Mouse (Mus musculus) megakaryocyte, embryonic 14.5 days (primary cell): ENCODE measurements around the gene Eln. TPM values are rescaled to one million over a fixed set of nuclear protein-coding genes. Genes with fewer than 3 reads are reported as not detected.

Experiments used
- H3K27me3 ChIP-seq: replicated peaks from 2 replicates; pipeline ENCODE3; 2012; ENCODE audit warnings: inconsistent platforms
- H3K36me3 ChIP-seq: replicated peaks from 2 replicates; pipeline ENCODE3; 2012; ENCODE audit warnings: low read length, inconsistent platforms, mixed read lengths
- H3K4me1 ChIP-seq: 2 replicates; pipeline ENCODE4 v1.6.1; 2012; ENCODE audit warnings: inconsistent platforms
- H3K4me3 ChIP-seq: replicated peaks from 2 replicates; pipeline ENCODE3; 2012; ENCODE audit warnings: moderate library complexity, mild to moderate bottlenecking, inconsistent platforms
- H3K9me3 ChIP-seq: 2 replicates; pipeline ENCODE4 v1.6.1; 2012; ENCODE audit warnings: inconsistent platforms
- FLI1 ChIP-seq: IDR thresholded peaks from 2 replicates; pipeline ENCODE4 v1.6.1; 2012; ENCODE audit warnings: low read length, inconsistent platforms, mixed read lengths
- GATA1 ChIP-seq: IDR thresholded peaks from 3 replicates; pipeline ENCODE4 v1.6.1; 2012; ENCODE audit warnings: mixed read lengths, low read length, inconsistent platforms, borderline replicate concordance
- polyA plus RNA-seq: library from polyadenylated mRNA; stranded (reverse); fragments of >175 nt; gene quantifications from 2 replicates; pipeline ENCODE4 v1.2.3, GENCODE M21; 2012; ENCODE audit warnings: low replicate concordance; ENCODE audit not compliant: insufficient read depth

Eln gene
- polyA plus RNA-seq, 1 experiment, result 0.19 TPM

GRCm38 (mm10) chr5:134771750-134772149, 24.6 kb upstream of the Eln start:
- Histone ChIP-seq H3K27me3 (peaks cover 23% of the 10 kb centered on the region), H3K9me3 (peaks cover 3% of the 10 kb centered on the region; the same call in 1 of the 2 replicates), H3K4me1 (peaks cover 12% of the 10 kb centered on the region), H3K36me3 (no peaks in the 10 kb centered on the region), H3K4me3 (no peak overlapping the region)
- TF ChIP-seq GATA1 (no peak), FLI1 (no peak)

DNA sequence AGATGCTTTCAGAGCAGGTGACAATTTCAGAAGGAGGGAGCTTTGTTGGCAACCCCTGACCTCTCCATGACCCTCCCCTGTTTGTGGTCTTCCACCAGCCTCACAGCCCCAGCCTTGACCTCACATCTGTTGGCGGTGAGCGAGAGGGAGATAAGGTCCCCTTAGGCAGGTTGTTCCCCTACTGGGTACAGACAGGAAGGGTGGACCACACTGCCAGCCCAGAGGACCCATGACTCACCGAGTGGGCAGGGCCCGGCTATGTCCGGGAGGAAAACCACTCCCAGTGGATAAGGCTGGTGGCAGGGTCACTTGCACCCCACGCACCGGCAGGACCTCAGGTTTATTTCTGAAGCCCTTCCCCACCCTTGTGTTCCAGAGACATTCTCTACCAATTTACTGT, 22.1 kb upstream of the Eln start:
- peaks cover 36% of the 10 kb centered on the region for H3K27me3 ChIP-seq
- H3K9me3 ChIP-seq, result peaks cover 3% of the 10 kb centered on the region; the same call in 1 of the 2 replicates
- H3K36me3 ChIP-seq, result no peaks in the 10 kb centered on the region
- peaks cover 12% of the 10 kb centered on the region for H3K4me1 ChIP-seq
- peak overlapping the region; percentile 2 for H3K4me3 ChIP-seq
- TF ChIP-seq GATA1, result no peak
- TF ChIP-seq FLI1, result no peak

GRCm38 (mm10) chr5:134765441-134765840, 18.3 kb upstream of the Eln start:
- Histone ChIP-seq H3K4me1 (peaks cover 12% of the 10 kb centered on the region), H3K9me3 (no peaks in the 10 kb centered on the region), H3K36me3 (no peaks in the 10 kb centered on the region), H3K27me3 (peaks cover 45% of the 10 kb centered on the region), H3K4me3 (no peak overlapping the region)
- TF ChIP-seq FLI1 (no peak), GATA1 (no peak)

- no peaks in the 10 kb centered on the region for H3K9me3 ChIP-seq
- H3K4me3 ChIP-seq, result no peak overlapping the region
- TF ChIP-seq FLI1, result no peak
- no peak for TF ChIP-seq GATA1
- H3K36me3 ChIP-seq, result no peaks in the 10 kb centered on the region
- no peaks in the 10 kb centered on the region; the same call in 1 of the 2 replicates for H3K4me1 ChIP-seq
- H3K27me3 ChIP-seq, result peaks cover 56% of the 10 kb centered on the region
Observed at GRCm38 (mm10) chr5:134763326-134763725, 16.2 kb upstream of the Eln start.

DNA sequence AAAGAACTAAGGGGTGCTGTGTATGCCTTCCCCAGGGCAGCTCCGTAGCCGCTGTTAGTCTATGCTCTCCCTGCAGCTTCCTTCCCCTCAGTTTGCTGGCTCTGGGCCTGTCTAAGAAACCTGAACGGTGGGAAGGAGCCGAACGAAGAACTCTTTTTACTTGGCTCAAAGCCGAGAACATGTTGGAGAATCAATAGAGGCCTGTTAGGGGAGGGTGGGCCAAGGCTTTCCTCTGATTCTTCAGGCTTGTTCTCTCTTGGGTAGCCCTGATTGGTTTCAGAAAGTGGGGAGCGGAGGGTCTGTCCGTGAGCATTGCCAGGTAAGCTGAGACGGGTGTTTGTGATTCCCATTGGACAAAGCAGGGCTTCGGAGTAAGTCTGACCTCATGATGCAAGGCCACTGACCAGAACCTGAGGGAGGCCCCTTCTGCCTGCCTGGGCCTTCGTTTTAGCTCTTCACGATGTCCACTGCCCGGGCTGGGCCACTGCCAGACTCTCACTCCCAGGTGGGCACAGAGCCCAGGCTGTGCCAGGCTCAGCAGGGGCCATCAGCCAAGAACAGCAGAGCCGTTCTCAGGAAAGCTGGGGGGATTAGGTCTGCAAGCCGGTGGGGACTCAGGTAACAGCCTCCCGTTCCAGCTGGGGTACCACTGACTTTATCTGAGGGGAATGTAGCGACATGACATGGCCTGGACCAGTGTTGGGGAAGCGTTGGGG, 14.4 kb upstream of the Eln start:
- H3K36me3 ChIP-seq, result no peaks in the 10 kb centered on the region
- no peak for TF ChIP-seq FLI1
- no peaks in the 10 kb centered on the region for H3K4me1 ChIP-seq
- H3K4me3 ChIP-seq, result no peak overlapping the region
- peaks cover 49% of the 10 kb centered on the region for H3K27me3 ChIP-seq
- no peaks in the 10 kb centered on the region for H3K9me3 ChIP-seq

DNA sequence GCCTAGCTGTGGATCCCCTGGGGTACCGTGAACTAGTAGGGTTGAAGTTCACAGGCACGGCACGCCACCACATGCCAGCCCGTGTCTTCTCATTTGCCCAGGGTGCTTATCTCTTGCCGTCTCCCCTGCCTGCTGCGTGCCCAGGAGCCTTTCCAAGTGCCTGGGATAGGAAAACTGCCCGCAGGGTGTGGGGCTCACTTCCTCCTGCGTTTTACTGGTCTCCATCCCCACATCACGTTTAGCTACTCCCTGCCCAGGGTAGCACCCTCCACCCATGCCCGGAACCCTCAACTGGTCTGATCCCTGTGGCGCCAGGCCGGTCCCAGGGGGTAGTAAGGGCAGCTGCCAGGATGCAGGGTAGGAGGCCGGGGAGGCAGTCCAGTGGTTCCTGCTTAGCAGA, 8.9 kb upstream of the Eln start:
- TF ChIP-seq GATA1 (no peak), FLI1 (no peak)
- no peak overlapping the region for H3K4me3 ChIP-seq
- H3K36me3 ChIP-seq, result no peaks in the 10 kb centered on the region
- peaks cover 57% of the 10 kb centered on the region for H3K27me3 ChIP-seq
- H3K4me1 ChIP-seq, result no peaks in the 10 kb centered on the region
- no peaks in the 10 kb centered on the region for H3K9me3 ChIP-seq

GRCm38 (mm10) chr5:134754096-134754495, 7.0 kb upstream of the Eln start:
- no peak overlapping the region for H3K4me3 ChIP-seq
- H3K9me3 ChIP-seq, result no peaks in the 10 kb centered on the region
- no peaks in the 10 kb centered on the region for H3K36me3 ChIP-seq
- H3K4me1 ChIP-seq, result no peaks in the 10 kb centered on the region
- H3K27me3 ChIP-seq, result peaks cover 59% of the 10 kb centered on the region
- TF ChIP-seq GATA1 (no peak), FLI1 (no peak)

- TF ChIP-seq GATA1 (no peak), FLI1 (no peak)
- Histone ChIP-seq H3K4me3 (no peak overlapping the region), H3K27me3 (peaks cover 69% of the 10 kb centered on the region), H3K4me1 (peaks cover 4% of the 10 kb centered on the region; the same call in 1 of the 2 replicates), H3K36me3 (no peaks in the 10 kb centered on the region), H3K9me3 (no peaks in the 10 kb centered on the region)
Observed at GRCm38 (mm10) chr5:134750469-134750868, 3.3 kb upstream of the Eln start.

GRCm38 (mm10) chr5:134747947-134748618, 960 bp upstream of the Eln start:
- TF ChIP-seq FLI1 (no peak), GATA1 (no peak)
- peaks cover 4% of the 10 kb centered on the region; the same call in 1 of the 2 replicates for H3K4me1 ChIP-seq
- no peaks in the 10 kb centered on the region for H3K36me3 ChIP-seq
- peaks cover 72% of the 10 kb centered on the region for H3K27me3 ChIP-seq
- H3K9me3 ChIP-seq, result no peaks in the 10 kb centered on the region
- no peak overlapping the region for H3K4me3 ChIP-seq

GRCm38 (mm10) chr5:134747512-134747893, 380 bp upstream of the Eln start:
- peaks cover 4% of the 10 kb centered on the region; the same call in 1 of the 2 replicates for H3K4me1 ChIP-seq
- H3K36me3 ChIP-seq, result no peaks in the 10 kb centered on the region
- no peak for TF ChIP-seq FLI1
- TF ChIP-seq GATA1, result no peak
- H3K4me3 ChIP-seq, result no peak overlapping the region
- H3K27me3 ChIP-seq, result peaks cover 77% of the 10 kb centered on the region
- no peaks in the 10 kb centered on the region for H3K9me3 ChIP-seq
